In genomic region chr11:69094697-69095429, GRCm38 (mm10) we compare ENCODE assay signal across 8 mouse cellular contexts. TPM values are rescaled to one million over a fixed set of nuclear protein-coding genes. Genes with fewer than 3 reads are reported as not detected.
DNase-seq lines count a peak whose midpoint lies in the region; ATAC-seq lines count a peak whose summit lies in the region.

Gene Per1, plus strand, starts transcription at chr11:69095217.

- intact Hi-C loops in left cerebral cortex, postnatal 10 days (cut with DNase I): loop anchor here (10.0 kb wide), 1 partner anchor 320 kb away; the partner anchor contains the start of gene Kdm6b

- DNase-seq in adipocyte (ENCODE audit: low spot score): peak; percentile 100
- peak; percentile 99 for DNase-seq in embryo, embryonic 10 days (ENCODE audit: low spot score)
- peak; percentile 93 for DNase-seq in gastrocnemius, postnatal 10 days
- peak; percentile 100 for DNase-seq in induced T-regulatory cell, adult 2 months (ENCODE audit: low read depth)
- DNase-seq in left cerebral cortex, postnatal 10 days (ENCODE audit: extremely low spot score in 1 of 2, low spot score in 2 of 2): peak; percentile 99 to 100
- peak; percentile 100 for DNase-seq in right cerebral cortex, postnatal 25 days
- DNase-seq in urinary bladder, postnatal 4 days (ENCODE audit: low spot score in 2 of 2): peak; percentile 98 to 99

- peak; percentile 68 for ATAC-seq in megakaryocyte-erythroid progenitor cell, adult 5-6 weeks (replicated peaks; ENCODE audit: low FRiP score, low TSS enrichment, poor library complexity, severe bottlenecking)

RNA-seq across cellular contexts. Expression of gene Per1, which starts in this region (rescaled TPM):
- total RNA-seq in gastrocnemius, postnatal 10 days (2021): 10 to 100 TPM; 17.5 to 78.6 TPM
- total RNA-seq in left cerebral cortex, postnatal 10 days (2021): 10 to 100 TPM; 71.2 to 83.9 TPM
- total RNA-seq in megakaryocyte-erythroid progenitor cell, adult 5-6 weeks (2014; fragmentation: Nextera tagmentation): 11.3 and 17.6 TPM in 2 replicates
- 4.7 and 12.5 TPM in 2 replicates for total RNA-seq in megakaryocyte-erythroid progenitor cell, adult 5-6 weeks (2017)

Comparison
In these comparisons a context has a peak if more than half of its experiments do, and no peak if none do; other contexts are left out.
1. Peak in every context shown above with its lines: DNase-seq and ATAC-seq.